Mouse (Mus musculus): ENCODE results near the gene Mecom.

- TF ChIP-seq CTCF (conservative IDR thresholded peaks at IDR 0.05 in 1 of 2, IDR thresholded peaks at IDR 0.05 in 1 of 2; ENCODE audit: low read depth in 2 of 2, low read length in 2 of 2) (no peak), JUND (conservative IDR thresholded peaks at IDR 0.05; ENCODE audit: low read depth, low read length) (no peak), CHD2 (IDR thresholded peaks at IDR 0.05; ENCODE audit: low read length) (no peak), POLR2A (IDR thresholded peaks at IDR 0.05; ENCODE audit: low read depth, low read length) (no peak), CHD1 (IDR thresholded peaks at IDR 0.05; ENCODE audit: low read depth, low read length) (no peak), ZKSCAN1 (IDR thresholded peaks at IDR 0.05; ENCODE audit: borderline replicate concordance, low read depth, low read length) (no peak), RAD21 (IDR thresholded peaks at IDR 0.05; ENCODE audit: low read depth, low read length) (no peak), USF1 (IDR thresholded peaks at IDR 0.05; ENCODE audit: low read depth, low read length) (no peak), KAT2A (IDR thresholded peaks at IDR 0.05; ENCODE audit: insufficient replicate concordance, low read length) (no peak), POLR2AphosphoS2 (IDR thresholded peaks at IDR 0.05; ENCODE audit: low read depth, low read length) (no peak), TCF12 (IDR thresholded peaks at IDR 0.05; ENCODE audit: low read depth, low read length) (no peak), SIN3A (IDR thresholded peaks at IDR 0.05; ENCODE audit: low read length) (no peak), MXI1 (IDR thresholded peaks at IDR 0.05; ENCODE audit: low read depth, low read length) (no peak), IRF4 (IDR thresholded peaks at IDR 0.05; ENCODE audit: low read depth, low read length) (no peak)
Observed at GRCm38 (mm10) chr3:30466031-30466650, 81.7 kb downstream of the Mecom start.

Measured in CH12.LX (cell line).